8 mouse cellular contexts compared by ENCODE assay signal in genomic region chr10:69320667-69321518, GRCm38 (mm10). TPM values are rescaled to one million over a fixed set of nuclear protein-coding genes. Genes with fewer than 3 reads are reported as not detected.
DNase-seq lines count a peak whose midpoint lies in the region; ATAC-seq and TF ChIP-seq lines count a peak whose summit lies in the region.

No protein-coding gene starts in this region.

- H3K27ac ChIP-seq in embryonic fibroblast, embryonic 13.5 days (ENCODE audit: insufficient read depth, low read length) = no peak overlapping the region; the same call in 1 of the 2 replicates
- no peak overlapping the region for H3K27ac ChIP-seq in heart, embryonic 10.5 days
- H3K27ac ChIP-seq in kidney, embryonic 16.5 days (ENCODE audit: low read length) = no peak overlapping the region
- peak overlapping the region; percentile 70 for H3K27ac ChIP-seq in liver, adult 2 months (replicated peaks; ENCODE audit: insufficient read depth, low read depth, low read length)

- no peak for TF ChIP-seq POLR2A in embryonic fibroblast, embryonic 13.5 days (IDR thresholded peaks at IDR 0.05; ENCODE audit: low read depth, low read length)
- TF ChIP-seq POLR2A in liver, adult 2 months (IDR thresholded peaks at IDR 0.05; ENCODE audit: extremely low read depth, insufficient read depth, low read length) = no peak

- no peaks in the 10 kb centered on the region for H3K36me3 ChIP-seq in heart, embryonic 10.5 days
- no peaks in the 10 kb centered on the region for H3K36me3 ChIP-seq in kidney, embryonic 16.5 days (ENCODE audit: insufficient read depth, low read length)
- H3K36me3 ChIP-seq in liver, adult 2 months (ENCODE audit: control insufficient read depth, insufficient read depth, low read length) = no peaks in the 10 kb centered on the region
- no peaks in the 10 kb centered on the region for H3K36me3 ChIP-seq in splenic B cell, adult 2 months (ENCODE audit: control insufficient read depth, insufficient read depth, low read length, poor library complexity, severe bottlenecking)

- no peaks in the 10 kb centered on the region for H3K9me3 ChIP-seq in heart, embryonic 10.5 days
- peaks cover 9% of the 10 kb centered on the region; the same call in 1 of the 2 replicates for H3K9me3 ChIP-seq in kidney, embryonic 16.5 days (ENCODE audit: low read length)

- DNase-seq in B cell, adult 2 months = peak; percentile 77 to 78
- peak; percentile 85 for DNase-seq in brain, adult 2 months (ENCODE audit: low read depth, low spot score)
- peak; percentile 86 for DNase-seq in heart, embryonic 10.5 days (ENCODE audit: low spot score)
- DNase-seq in liver, adult 2 months (ENCODE audit: extremely low read depth, low read depth, low spot score) = peak; percentile 83
- peak; percentile 84 for DNase-seq in naive thymus-derived CD4-positive, alpha-beta T cell, adult 2 months (ENCODE audit: low read depth)
- peak; percentile 85 for DNase-seq in splenic B cell, adult 2 months (ENCODE audit: low read depth, low spot score)

- peak overlapping the region; percentile 60 for H3K4me2 ChIP-seq in kidney, embryonic 16.5 days (replicated peaks; ENCODE audit: low read depth, low read length)

- 45% methylated on average over 21 of the region's 21 CpGs for WGBS in heart, embryonic 10.5 days
- 43% methylated on average over 21 of the region's 21 CpGs for WGBS in kidney, embryonic 16.5 days
- 15% methylated on average over 21 of the region's 21 CpGs for WGBS in liver, adult 2 months

- peak; percentile 90 for ATAC-seq in kidney, embryonic 16.5 days (ENCODE audit: low FRiP score, low TSS enrichment)

- peak; percentile 92 for TF ChIP-seq CTCF in embryonic fibroblast, embryonic 13.5 days (IDR thresholded peaks at IDR 0.05; ENCODE audit: borderline replicate concordance, insufficient read depth, low read length)
- peak; percentile 97 for TF ChIP-seq CTCF in liver, adult 2 months (IDR thresholded peaks at IDR 0.05; ENCODE audit: low read depth, low read length)

- H3K79me2 ChIP-seq in liver, adult 2 months (ENCODE audit: control insufficient read depth, insufficient read depth, low read length) = no peaks in the 10 kb centered on the region

- no peak overlapping the region for H3K4me3 ChIP-seq in embryonic fibroblast, embryonic 13.5 days (ENCODE audit: insufficient read depth, low read length)
- H3K4me3 ChIP-seq in heart, embryonic 10.5 days = no peak overlapping the region
- peak overlapping the region; percentile 32 for H3K4me3 ChIP-seq in kidney, embryonic 16.5 days (ENCODE audit: low read length)
- peak overlapping the region; percentile 44 for H3K4me3 ChIP-seq in liver, adult 2 months (ENCODE audit: insufficient read depth, low read depth, low read length)

- H3K27me3 ChIP-seq in heart, embryonic 10.5 days (ENCODE audit: insufficient read depth, poor library complexity, severe bottlenecking) = no peaks in the 10 kb centered on the region
- H3K27me3 ChIP-seq in kidney, embryonic 16.5 days (ENCODE audit: insufficient read depth, low read length) = no peaks in the 10 kb centered on the region
- H3K27me3 ChIP-seq in liver, adult 2 months (ENCODE audit: control insufficient read depth, insufficient read depth, low read length) = no peaks in the 10 kb centered on the region
- no peaks in the 10 kb centered on the region for H3K27me3 ChIP-seq in splenic B cell, adult 2 months (ENCODE audit: control insufficient read depth, insufficient read depth, low read length, poor library complexity, severe bottlenecking)

- no peaks in the 10 kb centered on the region for H3K4me1 ChIP-seq in embryonic fibroblast, embryonic 13.5 days (ENCODE audit: control insufficient read depth, insufficient read depth, low read length)
- H3K4me1 ChIP-seq in heart, embryonic 10.5 days = no peaks in the 10 kb centered on the region
- H3K4me1 ChIP-seq in kidney, embryonic 16.5 days (ENCODE audit: insufficient read depth, low read length) = peaks cover 7% of the 10 kb centered on the region
- peaks cover 2% of the 10 kb centered on the region for H3K4me1 ChIP-seq in liver, adult 2 months (ENCODE audit: control insufficient read depth, insufficient read depth, low read length)

- peak overlapping the region; percentile 39; the same call in 1 of the 2 replicates for H3K9ac ChIP-seq in kidney, embryonic 16.5 days (replicated peaks; ENCODE audit: low read length)
- peak overlapping the region; percentile 65; the same call in 1 of the 2 replicates for H3K9ac ChIP-seq in liver, adult 2 months (ENCODE audit: low read depth, low read length)

RNA-seq across cellular contexts. Expression of gene Cdk1, which starts 31.8 kb away (rescaled TPM):
- 160 and 200 TPM in 2 replicates for polyA plus RNA-seq in embryonic fibroblast, embryonic 13.5 days (2011; ENCODE audit: insufficient read length, low read depth, missing spikeins)
- 411 and 465 TPM in 2 replicates for polyA plus RNA-seq in heart, embryonic 10.5 days (2016; fragmentation: Nextera tagmentation; extraction: Ambion mirVana)
- 466 and 531 TPM in 2 replicates for polyA plus RNA-seq in kidney, embryonic 16.5 days (2015; fragmentation: Nextera tagmentation; extraction: Ambion mirVana)
- 4.9 and 10.7 TPM in 2 replicates for total RNA-seq in liver, adult 2 months (2014; rRNA removed)
- polyA plus RNA-seq in liver, adult 2 months (2012; rRNA removed) = 1.8 and 2.6 TPM in 2 replicates

Comparison
In these comparisons a context has a peak if more than half of its experiments do, and no peak if none do; other contexts are left out.
1. H3K4me3 ChIP-seq: peak in kidney, embryonic 16.5 days (single experiment) and liver, adult 2 months (single experiment); none in embryonic fibroblast, embryonic 13.5 days (single experiment) and heart, embryonic 10.5 days (single experiment).
2. RNA of gene Cdk1, which starts 31.8 kb away (polyA plus RNA-seq): 466 to 531 TPM in kidney, embryonic 16.5 days, 411 to 465 TPM in heart, embryonic 10.5 days and 160 to 200 TPM in embryonic fibroblast, embryonic 13.5 days; 1.8 to 2.6 TPM in liver, adult 2 months; every median in the first group is over 10 times any median in the second.
3. Peak in every context shown above with its lines, with median percentiles within 50 percentile points of each other: DNase-seq.